Mouse (Mus musculus) kidney, adult 9 months (tissue): ENCODE results near the gene Adamtsl5.

Source experiments
- DNase-seq: peaks from one replicate; pipeline ENCODE4 v3.0.0; 2022

The Adamtsl5 gene

DNA sequence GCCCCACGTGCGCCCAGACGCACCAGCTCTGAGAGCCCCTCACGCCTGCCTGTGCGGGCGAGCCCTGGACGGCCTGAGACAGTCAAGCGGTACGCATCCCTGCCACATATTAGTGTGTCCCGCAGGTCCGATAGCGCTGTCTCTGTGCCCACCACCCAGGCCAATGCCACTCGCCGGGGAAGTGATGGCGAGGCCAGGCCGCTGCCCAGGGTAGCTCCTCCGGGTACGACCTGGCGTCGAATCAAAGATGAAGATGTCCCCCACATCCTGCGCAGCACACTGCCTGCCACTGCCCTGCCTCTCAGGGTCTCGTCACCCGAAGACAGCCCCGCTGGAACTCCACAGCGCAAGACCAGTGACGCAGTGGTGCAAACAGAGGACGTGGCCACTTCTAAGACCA lies 32.9 kb downstream of the Adamtsl5 start:
- DNase-seq: no peak

- no peak for DNase-seq
Observed at GRCm38 (mm10) chr10:80314494-80315001, 33.7 kb downstream of the Adamtsl5 start.

GRCm38 (mm10) chr10:80313627-80314201 lies 34.5 kb downstream of the Adamtsl5 start:
- no peak for DNase-seq

- no peak for DNase-seq
Observed at GRCm38 (mm10) chr10:80312586-80313504, 35.4 kb downstream of the Adamtsl5 start.

DNA sequence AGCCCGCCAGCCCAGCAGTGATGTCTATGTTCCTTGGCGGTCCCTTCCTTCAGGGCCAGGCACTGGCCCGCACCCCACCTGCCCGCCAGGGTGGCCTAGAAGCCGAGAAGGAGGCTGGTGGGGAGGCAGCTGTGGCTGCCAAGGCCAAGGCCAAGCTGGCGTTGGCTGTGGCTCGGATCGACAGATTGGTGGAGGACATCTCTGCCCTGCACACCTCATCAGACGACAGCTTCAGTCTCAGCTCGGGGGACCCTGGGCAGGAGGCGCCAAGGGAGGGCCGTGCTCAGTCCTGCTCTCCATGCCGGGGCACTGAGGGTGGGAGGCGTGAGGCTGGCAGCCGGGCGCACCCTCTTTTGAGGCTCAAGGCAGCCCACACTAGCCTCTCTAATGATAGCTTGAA lies 36.7 kb downstream of the Adamtsl5 start:
- DNase-seq: no peak

DNA sequence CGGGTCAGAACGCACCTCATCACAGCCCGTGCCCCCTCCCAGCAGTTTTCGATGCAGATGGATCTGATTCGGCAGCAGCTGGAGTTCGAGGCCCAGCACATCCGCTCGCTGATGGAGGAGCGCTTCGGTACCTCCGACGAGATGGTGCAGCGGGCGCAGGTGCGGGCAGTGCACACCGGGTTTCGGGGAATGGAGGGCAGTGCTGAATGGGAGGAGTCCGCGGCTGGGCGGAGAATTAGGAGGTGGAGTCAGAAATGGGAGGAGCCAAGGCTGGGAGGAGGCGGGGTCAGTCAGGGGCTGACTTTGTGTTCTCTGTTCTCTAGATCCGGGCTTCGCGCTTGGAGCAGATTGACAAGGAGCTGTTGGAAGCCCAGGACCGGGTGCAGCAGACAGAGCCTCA lies 43.4 kb downstream of the Adamtsl5 start:
- peak; percentile 57 for DNase-seq

DNA sequence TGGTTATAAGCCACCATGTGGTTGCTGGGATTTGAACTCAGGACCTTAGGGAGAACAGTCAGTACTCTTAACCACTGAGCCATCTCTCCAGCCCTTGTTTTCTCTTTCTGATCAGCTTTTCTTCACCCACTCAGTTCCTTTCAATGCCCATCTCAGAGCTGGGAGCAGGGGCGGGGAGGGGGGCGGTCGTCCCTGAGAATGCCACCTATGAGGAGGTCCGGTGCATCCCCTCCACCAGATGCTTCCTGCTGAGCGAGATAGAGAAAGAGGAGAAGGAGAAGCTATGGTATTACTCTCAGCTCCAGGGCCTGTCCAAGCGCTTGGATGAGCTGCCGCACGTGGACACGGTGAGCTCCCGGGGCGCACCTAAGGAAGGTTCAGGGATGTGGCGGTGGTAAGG lies 43.8 kb downstream of the Adamtsl5 start:
- DNase-seq: no peak

DNA sequence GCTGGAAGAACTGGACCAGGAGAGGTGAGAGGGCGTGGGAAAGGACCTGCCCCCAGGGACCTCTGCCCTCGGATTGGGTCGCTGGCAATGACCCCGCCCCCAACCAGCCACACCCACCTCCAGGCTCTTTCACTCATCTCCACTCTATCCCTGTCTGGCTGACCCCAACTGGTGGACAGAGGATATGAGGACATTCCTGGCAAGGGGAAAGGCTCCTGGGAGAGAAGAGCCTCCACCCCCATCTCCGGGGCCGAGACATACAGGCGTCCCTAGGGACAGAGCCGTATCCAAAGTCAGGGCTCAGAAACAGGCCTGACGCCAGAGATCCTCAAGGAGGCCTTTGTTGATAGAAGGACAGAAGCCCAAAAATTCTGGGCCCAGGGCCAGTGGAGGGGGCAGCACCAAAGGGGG lies 45.7 kb downstream of the Adamtsl5 start:
- peak; percentile 71 for DNase-seq

DNA sequence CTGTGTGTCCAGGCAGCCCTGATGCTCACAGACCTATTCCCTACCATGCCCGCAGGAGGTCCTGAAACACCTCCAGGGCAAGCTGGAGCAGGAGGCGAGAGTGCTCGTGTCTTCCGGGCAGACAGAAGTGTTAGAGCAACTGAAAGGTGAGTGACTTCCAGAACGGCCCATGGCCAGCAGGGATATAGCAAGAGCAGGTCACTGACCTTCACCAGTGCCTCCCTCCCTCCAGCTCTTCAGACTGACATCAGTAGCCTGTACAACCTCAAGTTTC lies 46.2 kb downstream of the Adamtsl5 start:
- DNase-seq: no peak

- no peak for DNase-seq
Observed at GRCm38 (mm10) chr10:80301256-80302081, 46.7 kb downstream of the Adamtsl5 start.

DNA sequence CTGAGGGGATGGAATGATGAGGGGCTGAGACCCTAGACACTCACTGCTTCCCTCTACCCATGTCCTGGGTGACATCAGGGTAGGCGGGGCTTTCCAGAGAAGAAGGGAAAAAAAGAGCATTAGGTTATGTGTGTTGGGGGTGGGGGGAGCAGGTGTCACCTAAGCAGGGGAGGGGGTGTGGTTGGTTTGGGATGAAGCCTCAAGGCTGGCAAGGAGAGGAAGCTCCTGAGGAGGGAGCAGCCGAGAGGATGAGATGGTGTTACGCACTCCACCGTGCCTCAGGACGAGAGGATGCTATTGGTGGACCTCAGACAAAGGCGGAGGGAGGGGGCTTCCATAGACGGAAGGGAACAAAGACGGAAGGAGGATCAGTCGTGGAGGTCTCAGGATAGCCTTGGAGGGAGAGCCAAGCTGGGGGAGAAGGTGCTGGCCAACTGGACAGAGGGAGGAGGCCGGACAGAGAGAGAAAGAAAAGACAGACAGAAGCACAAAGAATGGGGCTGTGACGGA lies 47.5 kb downstream of the Adamtsl5 start:
- DNase-seq: no peak

GRCm38 (mm10) chr10:80299824-80300223 lies 48.4 kb downstream of the Adamtsl5 start:
- no peak for DNase-seq

DNA sequence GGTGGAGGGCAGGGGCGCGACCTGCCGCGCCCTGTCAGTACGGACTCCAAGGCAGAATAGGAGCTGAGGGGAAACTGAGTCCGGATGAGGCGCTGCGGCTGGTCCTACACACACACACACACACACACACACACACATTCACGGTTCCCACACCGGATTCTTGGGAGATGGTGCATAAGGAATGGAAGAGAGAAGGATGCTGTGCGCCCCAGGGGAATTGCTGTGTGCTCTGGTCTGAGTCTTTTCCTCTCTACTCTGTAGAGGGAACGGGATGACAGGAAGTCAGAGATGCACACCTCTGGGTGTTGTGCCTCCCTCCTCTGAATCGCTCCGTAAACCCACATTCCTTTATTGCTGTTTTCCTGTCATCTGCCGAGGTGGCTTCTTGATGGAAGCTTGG lies 48.9 kb downstream of the Adamtsl5 start:
- no peak for DNase-seq

DNA sequence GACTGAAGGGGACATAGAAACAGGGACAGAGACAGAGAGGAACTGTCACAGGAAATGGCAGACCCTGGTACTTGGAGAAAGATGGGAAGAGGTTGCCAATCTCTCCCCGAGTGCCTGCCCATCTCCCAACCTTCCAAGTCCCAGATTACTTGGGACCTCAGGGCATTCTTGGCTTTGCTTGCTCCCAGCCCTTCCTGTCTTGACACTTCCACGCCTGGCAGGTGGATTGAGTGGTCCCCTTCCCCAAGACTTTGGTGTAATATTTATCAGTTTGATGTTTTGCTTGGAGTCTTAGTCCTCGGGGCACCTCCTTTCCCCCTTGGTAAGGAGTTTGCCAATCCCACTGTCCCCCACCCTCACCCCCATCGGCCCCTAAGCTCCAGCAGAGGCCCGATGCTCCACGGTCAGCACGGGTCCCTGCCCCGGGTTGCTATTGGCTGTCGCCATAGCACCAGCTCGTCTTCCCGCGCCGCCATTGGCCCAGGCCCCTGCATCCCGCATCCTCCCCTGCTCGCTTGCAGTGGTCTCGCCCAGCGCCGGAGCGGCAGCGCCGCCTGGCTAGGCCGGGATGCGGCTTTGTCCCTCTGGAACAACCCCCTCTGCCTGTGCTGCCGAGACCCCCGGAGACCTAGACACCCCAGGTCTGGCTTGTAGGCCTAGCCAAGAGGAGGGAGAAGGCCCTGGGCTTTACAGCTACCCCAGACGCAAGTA lies 49.5 kb downstream of the Adamtsl5 start:
- no peak for DNase-seq

DNA sequence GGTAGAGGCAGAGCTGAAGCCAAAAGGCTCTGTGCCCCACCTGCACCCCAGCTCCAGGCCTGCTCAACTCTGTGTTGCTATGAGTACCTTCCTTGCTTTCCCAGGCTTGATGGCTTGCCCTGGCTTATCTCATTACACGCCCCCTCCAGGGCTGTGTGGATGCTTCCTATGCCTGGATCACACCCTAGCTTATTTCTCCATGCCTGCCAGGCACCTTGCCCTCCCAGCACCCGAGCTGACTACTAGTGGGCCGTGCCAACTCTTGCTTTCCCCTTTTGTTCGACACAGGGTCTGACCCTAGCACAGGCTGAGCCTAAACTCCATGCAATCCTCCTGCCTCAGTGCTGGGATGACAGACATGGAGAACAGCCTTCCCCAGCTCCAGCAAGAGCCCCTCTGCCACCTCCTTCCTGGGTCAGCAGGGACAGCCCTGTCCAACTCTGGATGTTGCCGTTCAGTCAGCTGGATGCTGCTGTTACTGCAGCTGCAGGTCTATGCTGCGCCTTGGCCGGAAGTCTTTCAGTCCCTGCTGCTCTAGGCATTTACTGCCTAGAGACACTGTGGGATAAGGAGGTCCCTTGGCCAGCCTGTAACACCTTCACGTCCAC lies 50.6 kb downstream of the Adamtsl5 start:
- no peak for DNase-seq

DNA sequence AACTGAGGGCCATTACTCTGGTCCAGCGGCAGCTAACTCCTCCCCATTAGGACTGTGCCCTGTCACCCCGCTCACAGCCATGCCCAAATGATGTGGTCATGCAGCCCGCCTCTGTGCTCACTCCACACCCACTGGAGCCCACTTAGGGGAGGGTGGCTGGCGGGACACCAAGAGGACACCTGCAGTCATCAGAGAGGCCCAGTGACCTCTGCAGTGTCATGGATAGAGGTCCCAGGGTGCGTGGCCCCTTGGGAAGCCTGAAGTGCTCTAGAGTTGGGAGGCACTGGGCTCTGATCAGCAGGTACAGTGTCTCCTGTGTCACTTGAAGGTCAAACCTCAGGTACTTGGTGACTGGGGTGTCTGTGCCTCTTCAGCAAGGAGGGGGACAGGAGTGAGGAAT lies 51.4 kb downstream of the Adamtsl5 start:
- no peak for DNase-seq

GRCm38 (mm10) chr10:80295618-80296425 lies 52.4 kb downstream of the Adamtsl5 start, which contains the start of gene Apc2:
Apc2 (plus strand) TSS chr10:80295977.
- DNase-seq: peak; percentile 83

DNA sequence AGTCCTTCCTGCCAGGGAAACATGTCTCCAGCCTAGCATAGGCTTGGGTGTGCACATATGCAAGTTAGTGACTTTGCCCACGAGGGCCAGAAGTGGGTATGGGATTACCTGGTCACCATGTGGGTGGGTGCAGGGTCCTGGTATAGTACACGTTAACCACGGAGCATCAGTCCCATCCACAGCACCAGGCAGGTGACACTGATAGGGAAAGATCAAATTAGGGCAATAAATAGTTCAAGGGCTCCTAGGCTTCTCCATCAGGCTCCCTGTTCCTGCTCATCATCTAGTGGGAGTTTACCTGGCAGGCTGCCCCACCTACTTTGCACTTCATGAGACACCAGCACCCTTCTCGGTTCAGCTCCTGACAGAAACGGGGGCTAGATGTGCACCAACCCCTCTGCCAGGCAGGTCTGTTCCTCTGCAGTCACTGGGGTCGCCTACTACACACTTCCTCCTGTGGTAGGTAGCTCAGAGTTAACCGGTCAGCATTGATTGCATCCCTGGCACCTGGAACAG lies 53.4 kb downstream of the Adamtsl5 start:
- no peak for DNase-seq

GRCm38 (mm10) chr10:80294311-80294710 lies 53.9 kb downstream of the Adamtsl5 start:
- DNase-seq: no peak

DNA sequence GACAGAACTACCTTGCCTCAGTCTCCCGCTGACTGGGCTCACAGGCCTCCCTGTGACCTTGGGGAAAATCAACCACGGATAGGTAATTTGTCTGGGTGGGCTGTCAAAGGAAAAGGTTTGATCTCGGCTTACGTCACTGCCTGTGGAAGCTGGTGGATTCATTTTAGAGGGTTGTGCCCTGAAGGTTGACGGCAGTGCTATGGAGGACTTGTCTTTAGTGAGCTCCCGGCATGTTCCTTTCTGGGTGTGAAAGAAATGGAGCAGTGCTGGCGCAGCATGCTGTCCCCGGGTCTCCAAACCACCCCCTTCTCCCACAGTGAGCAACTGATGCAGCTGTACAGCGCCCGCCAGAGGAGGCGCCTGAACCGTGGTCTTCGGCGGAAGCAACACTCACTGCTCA lies 54.9 kb downstream of the Adamtsl5 start:
- DNase-seq: no peak
